Mouse (Mus musculus) liver, embryonic 14.5 days (tissue): ENCODE data around the gene Ccdc66. TPM values are rescaled to one million over a fixed set of nuclear protein-coding genes. Genes with fewer than 3 reads are reported as not detected.

Experiments
- ATAC-seq: fragments of 200-750 bp; cut with Nextera tagmentation; 2 replicates; pipeline ENCODE4 v1.8.0; 2017; ENCODE audit warnings: moderate number of reproducible peaks, mild to moderate bottlenecking, moderate library complexity; ENCODE audit not compliant: insufficient read depth
- DNase-seq, 3 experiments: peaks; one replicate each; pipeline ENCODE4 v3.0.0-alpha.2; 2012 to 2013; ENCODE audit warnings: low read depth in 3 of 3, low spot score in 3 of 3
- H3K27ac ChIP-seq: fragments of 300-500 bp; sonication (generic); 2 replicates; pipeline ENCODE4 v1.5.1; 2014; ENCODE audit warnings: moderate library complexity, mild to moderate bottlenecking, control low read depth, inconsistent platforms
- H3K27me3 ChIP-seq: fragments of 300-500 bp; sonication (generic); 2 replicates; pipeline ENCODE4 v1.6.1; 2014; ENCODE audit warnings: mild to moderate bottlenecking, low read length, moderate library complexity; ENCODE audit not compliant: control insufficient read depth, insufficient read depth
- H3K36me3 ChIP-seq: fragments of 300-500 bp; sonication (generic); replicated peaks from 2 replicates; pipeline ENCODE4 v1.6.1; 2014; ENCODE audit warnings: low read depth; ENCODE audit not compliant: control insufficient read depth, insufficient read depth
- H3K4me1 ChIP-seq, 2 experiments: fragments of 200-500 bp in 1 of 2; fragments of 300-500 bp in 1 of 2; sonication (generic) in 1 of 2; replicated peaks; 2 replicates each; pipeline ENCODE4 v1.6.1; 2012 to 2014; ENCODE audit warnings: antibody characterized with exemption in 1 of 2, inconsistent platforms in 1 of 2, low read length in 1 of 2; ENCODE audit not compliant: control insufficient read depth in 2 of 2, insufficient read depth in 2 of 2
- H3K4me2 ChIP-seq: fragments of 300-500 bp; sonication (generic); 2 replicates; pipeline ENCODE4 v1.6.1; 2014; ENCODE audit warnings: low read depth, mild to moderate bottlenecking, control low read depth, moderate library complexity
- H3K4me3 ChIP-seq, 2 experiments: fragments of 200-500 bp in 1 of 2; fragments of 300-500 bp in 1 of 2; sonication (generic) in 1 of 2; 2 replicates each; pipeline ENCODE4 v1.5.1; 2012 to 2014; ENCODE audit warnings: low read depth in 2 of 2, low read length in 2 of 2, mild to moderate bottlenecking in 2 of 2, control low read depth in 1 of 2, inconsistent platforms in 1 of 2, moderate library complexity in 1 of 2; ENCODE audit not compliant: insufficient read depth in 1 of 2
- H3K9ac ChIP-seq: fragments of 300-500 bp; sonication (generic); replicated peaks from 2 replicates; pipeline ENCODE4 v1.6.1; 2014; ENCODE audit warnings: mild to moderate bottlenecking, control low read depth, moderate library complexity
- H3K9me3 ChIP-seq: fragments of 300-500 bp; sonication (generic); 2 replicates; pipeline ENCODE4 v1.6.1; 2016; ENCODE audit warnings: low read length, mixed read lengths; ENCODE audit not compliant: control insufficient read depth
- CTCF ChIP-seq: IDR thresholded peaks from 2 replicates; pipeline ENCODE4 v1.5.1; 2016; ENCODE audit warnings: antibody characterized with exemption, low read depth, control low read depth
- EP300 ChIP-seq: IDR thresholded peaks from 2 replicates; pipeline ENCODE4 v1.6.1; 2016; ENCODE audit warnings: antibody characterized with exemption, low read depth
- WGBS: fragments of 180-500 bp; shearing (Covaris S2); extraction: QIAGEN DNeasy Blood & Tissue Kit; methylation state at CpG from one replicate; pipeline ENCODE4 v1.1.7; 2014; ENCODE audit not compliant: insufficient replicate concordance; 5-methylcytosine and 5-hydroxymethylcytosine counted together
- polyA plus RNA-seq, 2 experiments: library from polyadenylated mRNA; depleted of rRNA in 1 of 2; stranded (reverse) in 1 of 2; unstranded in 1 of 2; fragments of >200 nt; fragmentation: Nextera tagmentation in 1 of 2; extraction: Ambion mirVana in 1 of 2; gene quantifications; 2 replicates each; pipeline versions ENCODE4 v1.2.1 to v1.2.3; 2012 to 2014

The Ccdc66 gene
- polyA plus RNA-seq, 2 experiments, result 2.9 to 3.4 TPM

DNA sequence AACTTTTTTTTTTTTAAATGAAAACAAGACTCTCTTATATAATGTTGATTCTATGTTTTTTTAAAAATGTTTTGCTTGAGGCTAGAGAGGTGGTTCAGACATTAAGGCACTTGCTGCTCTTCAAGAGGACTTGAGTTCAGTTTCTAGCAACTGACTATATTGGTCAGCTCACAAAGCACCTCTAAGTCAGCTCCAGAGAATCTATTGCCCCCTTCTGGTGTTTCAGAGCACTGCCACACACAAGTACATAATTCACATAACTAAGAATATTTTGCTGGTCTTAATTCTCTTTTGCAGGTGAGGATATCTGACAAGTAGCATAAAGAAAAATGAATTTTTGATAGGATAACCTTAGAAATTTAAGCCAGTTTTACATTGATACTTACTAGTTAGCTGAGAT lies 67.3 kb downstream of the Ccdc66 start:
- ATAC-seq (no peak), DNase-seq (peak in 1 of 3 experiments; percentile 10)
- H3K4me1 ChIP-seq, result no peaks in the 10 kb centered on the region; a peak in 1 of 4 replicates
- H3K9me3 ChIP-seq, result no peaks in the 10 kb centered on the region
- no peaks in the 10 kb centered on the region for H3K27me3 ChIP-seq
- H3K4me3 ChIP-seq, result no peak overlapping the region
- H3K27ac ChIP-seq, result no peak overlapping the region
- no peak overlapping the region for H3K4me2 ChIP-seq
- TF ChIP-seq EP300 (no peak), CTCF (peak; percentile 28; the same call in 1 of the 2 replicates)
- H3K36me3 ChIP-seq, result peaks cover 23% of the 10 kb centered on the region
- no peak overlapping the region for H3K9ac ChIP-seq

- no peak for TF ChIP-seq CTCF
- TF ChIP-seq EP300, result no peak
- no peak for DNase-seq
Observed at GRCm38 (mm10) chr14:27436826-27437225, 71.4 kb downstream of the Ccdc66 start.

DNA sequence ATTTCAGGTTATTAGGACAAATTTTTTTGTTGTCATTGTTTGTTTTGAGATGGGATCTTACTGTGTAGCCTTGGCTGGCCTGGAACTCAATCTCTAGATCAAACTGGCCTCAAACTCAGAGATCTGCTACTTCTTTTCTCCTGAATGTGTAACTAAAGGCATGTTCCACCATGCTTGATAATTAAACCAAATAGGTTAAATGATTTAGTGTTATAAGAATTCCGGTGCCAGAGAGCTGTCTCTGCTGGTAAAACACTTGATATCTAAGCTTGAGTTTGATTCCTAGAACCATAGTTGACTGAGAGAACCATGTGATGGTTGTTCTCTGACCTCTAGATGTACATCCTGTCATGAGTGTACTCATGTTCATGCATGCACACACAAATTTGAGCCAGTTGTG lies 72.1 kb downstream of the Ccdc66 start:
- Histone ChIP-seq H3K4me1 (no peaks in the 10 kb centered on the region; a peak in 1 of 4 replicates), H3K27ac (no peak overlapping the region), H3K9me3 (no peaks in the 10 kb centered on the region), H3K27me3 (no peaks in the 10 kb centered on the region), H3K4me3 (no peak overlapping the region), H3K9ac (no peak overlapping the region), H3K4me2 (no peak overlapping the region), H3K36me3 (peaks cover 3% of the 10 kb centered on the region)
- 87% methylated on average over 1 of the region's 1 CpGs for WGBS
- no peak for ATAC-seq
- no peak for TF ChIP-seq EP300
- TF ChIP-seq CTCF, result no peak
- DNase-seq, result no peak

More at GRCm38 (mm10) chr14:27436826-27437225, 71.4 kb downstream of the Ccdc66 start:
- H3K4me2 ChIP-seq, result no peak overlapping the region
- no peaks in the 10 kb centered on the region; a peak in 1 of 4 replicates for H3K4me1 ChIP-seq
- no peaks in the 10 kb centered on the region for H3K9me3 ChIP-seq
- no peak overlapping the region for H3K9ac ChIP-seq
- H3K36me3 ChIP-seq, result peaks cover 3% of the 10 kb centered on the region
- WGBS, result 80% methylated on average over 3 of the region's 3 CpGs
- no peak overlapping the region for H3K27ac ChIP-seq
- H3K27me3 ChIP-seq, result no peaks in the 10 kb centered on the region
- no peak for ATAC-seq
- H3K4me3 ChIP-seq, result no peak overlapping the region

- Histone ChIP-seq H3K27ac (no peak overlapping the region), H3K27me3 (no peaks in the 10 kb centered on the region), H3K9ac (no peak overlapping the region), H3K4me2 (no peak overlapping the region), H3K9me3 (peaks cover 3% of the 10 kb centered on the region; the same call in 1 of the 2 replicates), H3K36me3 (peaks cover 3% of the 10 kb centered on the region), H3K4me3 (no peak overlapping the region), H3K4me1 (peaks cover 3 to 5% of the 10 kb centered on the region in 2 experiments; a peak in 3 of 4 replicates)
- DNase-seq (no peak), ATAC-seq (no peak)
- 80% methylated on average over 2 of the region's 2 CpGs for WGBS
- no peak for TF ChIP-seq EP300
- TF ChIP-seq CTCF, result no peak
Observed at GRCm38 (mm10) chr14:27432064-27432463, 76.2 kb downstream of the Ccdc66 start.

Other genes with a start within 250 kb of the Ccdc66 start
- gene Fam208a, start 79.6 kb downstream of the Ccdc66 start, polyA plus RNA-seq (2012; rRNA removed), result 6.5 and 9.0 TPM in 2 replicates
- gene Fam208a, start 79.6 kb downstream of the Ccdc66 start, polyA plus RNA-seq (2014; fragmentation: Nextera tagmentation; extraction: Ambion mirVana), result 2.2 and 2.3 TPM in 2 replicates
- gene Erc2, start 114.0 kb upstream of the Ccdc66 start, polyA plus RNA-seq (2012; rRNA removed), result 0.52 and 0.69 TPM in 2 replicates
- gene Erc2, start 114.0 kb upstream of the Ccdc66 start, polyA plus RNA-seq (2014; fragmentation: Nextera tagmentation; extraction: Ambion mirVana), result 0.52 and 0.99 TPM in 2 replicates